Mouse (Mus musculus): ENCODE measurements around the gene Inka1. TPM values are rescaled to one million over a fixed set of nuclear protein-coding genes. Genes with fewer than 3 reads are reported as not detected.
"Not testable (repeated sequence)": the region's sequence is repeated elsewhere in the genome, so short reads cannot be mapped to it uniquely, and the experiment has no call there.

Gene Inka1
- polyA plus RNA-seq (2016; fragmentation: Nextera tagmentation; extraction: Ambion mirVana) = 58.7 and 71.1 TPM in 2 replicates

DNA sequence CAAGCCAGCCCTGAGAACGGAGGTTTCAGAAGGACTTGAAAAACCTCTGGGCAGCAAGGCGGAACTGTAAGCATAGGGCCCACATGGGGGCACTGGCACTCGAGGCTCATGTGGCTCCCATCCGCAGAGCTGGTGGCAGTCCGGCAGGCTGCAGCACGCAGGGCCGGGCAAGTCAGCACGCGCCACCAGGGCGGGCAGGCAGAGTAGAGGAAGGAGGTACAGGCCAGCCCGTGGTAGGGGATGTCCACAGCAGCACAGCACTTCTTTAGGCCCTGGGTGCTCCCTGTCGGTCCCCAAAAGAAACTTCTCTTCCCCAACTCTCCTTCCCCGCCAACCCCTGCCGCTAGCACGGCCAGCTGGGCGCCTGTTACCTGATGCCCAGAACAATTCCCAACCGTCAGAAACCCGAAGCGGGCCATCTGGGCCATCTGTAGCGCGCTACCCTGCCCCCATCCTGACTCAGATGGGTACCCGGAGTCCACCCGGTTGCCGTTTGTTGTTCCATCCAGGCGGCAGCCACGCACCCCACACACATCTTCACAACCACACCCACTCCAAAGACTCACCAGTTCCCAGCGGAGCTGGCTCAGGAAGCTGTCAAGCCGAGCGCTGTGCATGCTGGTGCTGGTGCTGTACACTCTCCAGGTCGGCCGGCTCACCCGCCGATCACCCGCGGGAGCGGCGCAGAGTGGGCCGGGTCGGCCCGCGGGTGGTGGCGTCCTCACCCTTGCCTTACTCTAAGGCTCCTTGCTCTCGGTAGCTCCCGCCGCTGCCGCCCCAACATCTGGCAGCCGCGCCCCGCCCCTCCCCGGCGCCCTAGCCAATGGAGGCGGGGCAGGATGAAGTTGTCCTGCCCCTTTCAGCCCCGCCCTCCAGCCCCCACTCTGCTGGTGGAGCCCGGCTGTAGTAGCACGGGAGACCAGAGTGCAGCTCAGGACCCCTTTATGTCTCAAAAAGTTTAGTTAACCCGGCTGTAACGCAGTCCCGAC is at the start of gene Inka1:
TSS of gene Inka1 (minus strand) at position 749 of the 989 bp plus-strand sequence.
- under 1% methylated on average over 58 of the region's 58 CpGs for WGBS
- no peaks in the 10 kb centered on the region for H3K9me3 ChIP-seq
- H3K36me3 ChIP-seq = peaks cover 5% of the 10 kb centered on the region; the same call in 1 of the 2 replicates
- H3K27ac ChIP-seq = peak within 1 kb of the TSS; percentile 92
- DNase-seq (ENCODE audit: low spot score) = peak; percentile 96
- H3K4me1 ChIP-seq = peaks cover 54% of the 10 kb centered on the region
- no peaks in the 10 kb centered on the region for H3K27me3 ChIP-seq (ENCODE audit: insufficient read depth, poor library complexity, severe bottlenecking)
- peak within 1 kb of the TSS; percentile 86 for H3K4me3 ChIP-seq

DNA sequence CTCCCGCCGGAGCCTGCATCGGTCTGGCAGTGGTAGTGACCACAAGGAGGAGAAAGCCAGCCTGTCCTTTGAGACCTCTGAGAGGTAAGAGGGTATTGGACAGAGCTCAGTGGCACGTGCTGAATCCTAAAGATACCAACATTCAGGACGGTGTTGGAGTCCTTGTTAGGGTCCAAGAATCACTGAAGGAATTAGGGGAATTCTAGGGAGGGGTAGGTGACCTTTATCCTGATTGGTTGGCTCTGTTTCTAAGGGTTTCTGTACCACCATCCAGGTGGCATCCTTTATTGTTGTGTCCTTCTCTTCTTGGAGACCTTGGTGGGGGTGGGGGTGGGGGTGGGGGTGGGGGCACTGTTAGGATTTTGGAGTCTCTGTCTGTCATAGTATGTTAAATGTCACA is 46.4 kb upstream of the Inka1 start:
- 88% methylated on average over 5 of the region's 5 CpGs for WGBS
- Histone ChIP-seq H3K36me3 (peaks cover 69% of the 10 kb centered on the region), H3K4me3 (no peak overlapping the region), H3K9me3 (0 out of 2 replicates have a peak, but pooled peaks cover 2% of the 10 kb centered on the region), H3K27ac (no peak overlapping the region), H3K4me1 (no peaks in the 10 kb centered on the region), H3K27me3 (ENCODE audit: insufficient read depth, poor library complexity, severe bottlenecking) (no peaks in the 10 kb centered on the region)
- DNase-seq (ENCODE audit: low spot score) = no peak

DNA sequence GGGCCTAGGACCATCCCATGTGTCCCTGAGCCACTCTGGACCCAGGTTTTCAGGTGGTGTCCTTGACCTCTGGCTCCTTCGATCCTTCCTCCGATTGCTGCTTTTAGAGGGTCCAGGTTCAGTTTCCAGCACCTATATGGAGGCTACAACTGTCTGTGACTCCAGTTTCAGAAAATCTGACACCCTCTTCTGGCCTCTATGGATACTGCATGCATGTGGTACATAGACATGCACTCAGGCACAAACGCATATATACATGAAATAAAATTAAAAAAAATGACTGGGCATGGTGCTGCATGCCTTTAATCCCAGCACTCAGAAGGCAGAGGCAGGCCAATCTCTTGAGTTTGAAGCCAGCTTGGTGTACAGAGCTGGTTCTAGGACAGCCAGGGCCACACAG is 42.2 kb upstream of the Inka1 start:
- WGBS = 96% methylated on average over 3 of the region's 3 CpGs
- Histone ChIP-seq H3K27ac (no peak overlapping the region), H3K9me3 (0 out of 2 replicates have a peak, but pooled peaks cover 2% of the 10 kb centered on the region), H3K27me3 (ENCODE audit: insufficient read depth, poor library complexity, severe bottlenecking) (no peaks in the 10 kb centered on the region), H3K4me3 (no peak overlapping the region), H3K4me1 (no peaks in the 10 kb centered on the region), H3K36me3 (peaks cover 68% of the 10 kb centered on the region)
- DNase-seq (ENCODE audit: low spot score) = no peak

DNA sequence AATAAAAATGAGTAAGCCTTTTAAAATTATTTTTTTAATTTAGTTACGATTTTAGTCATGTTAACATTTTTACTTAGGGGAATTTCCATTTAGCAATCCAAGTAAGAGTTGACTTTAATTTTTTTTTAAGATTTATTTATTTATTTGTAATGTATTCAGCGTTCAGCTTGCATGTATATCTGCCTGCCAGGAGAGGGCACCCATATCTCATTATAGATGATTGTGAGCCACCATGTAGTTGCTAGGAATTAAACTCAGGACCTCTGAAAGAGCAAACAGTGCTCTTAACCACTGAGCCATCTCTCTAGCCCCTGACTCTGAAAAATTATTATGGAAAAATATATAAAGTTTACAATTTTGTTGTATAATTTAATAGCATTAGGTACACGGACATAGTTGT is 40.9 kb upstream of the Inka1 start:
- Histone ChIP-seq H3K4me3 (no peak overlapping the region), H3K27ac (no peak overlapping the region), H3K36me3 (peaks cover 55% of the 10 kb centered on the region), H3K27me3 (ENCODE audit: insufficient read depth, poor library complexity, severe bottlenecking) (no peaks in the 10 kb centered on the region), H3K9me3 (0 out of 2 replicates have a peak, but pooled peaks cover 2% of the 10 kb centered on the region), H3K4me1 (no peaks in the 10 kb centered on the region)
- 90% methylated on average over 3 of the region's 3 CpGs for WGBS
- DNase-seq (ENCODE audit: low spot score) = no peak

DNA sequence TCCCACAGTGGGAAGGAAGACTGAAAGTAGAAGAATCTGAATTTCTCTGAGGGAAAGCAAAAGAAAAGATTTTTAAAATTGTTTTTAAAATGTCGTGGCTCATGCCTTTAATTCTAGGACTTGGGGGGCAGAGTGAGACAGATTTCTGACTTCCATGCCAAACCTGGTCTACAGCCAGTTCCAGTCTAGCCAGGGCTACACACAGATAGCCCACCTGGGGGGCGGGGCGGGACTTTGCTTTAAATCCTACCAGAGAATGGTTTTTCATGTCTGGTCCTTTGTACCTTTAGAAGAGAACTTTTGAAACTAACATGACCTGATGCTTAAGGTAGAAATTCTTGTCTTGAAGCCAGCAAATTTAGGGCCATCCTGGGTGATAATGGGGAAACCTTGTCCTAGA is 37.5 kb upstream of the Inka1 start:
- Histone ChIP-seq H3K27ac (no peak overlapping the region), H3K36me3 (peaks cover 44% of the 10 kb centered on the region), H3K4me3 (no peak overlapping the region), H3K4me1 (peaks cover 7% of the 10 kb centered on the region; the same call in 1 of the 2 replicates), H3K27me3 (ENCODE audit: insufficient read depth, poor library complexity, severe bottlenecking) (no peaks in the 10 kb centered on the region), H3K9me3 (0 out of 2 replicates have a peak, but pooled peaks cover 2% of the 10 kb centered on the region)
- 90% methylated on average over 3 of the region's 3 CpGs for WGBS
- no peak for DNase-seq (ENCODE audit: low spot score)

DNA sequence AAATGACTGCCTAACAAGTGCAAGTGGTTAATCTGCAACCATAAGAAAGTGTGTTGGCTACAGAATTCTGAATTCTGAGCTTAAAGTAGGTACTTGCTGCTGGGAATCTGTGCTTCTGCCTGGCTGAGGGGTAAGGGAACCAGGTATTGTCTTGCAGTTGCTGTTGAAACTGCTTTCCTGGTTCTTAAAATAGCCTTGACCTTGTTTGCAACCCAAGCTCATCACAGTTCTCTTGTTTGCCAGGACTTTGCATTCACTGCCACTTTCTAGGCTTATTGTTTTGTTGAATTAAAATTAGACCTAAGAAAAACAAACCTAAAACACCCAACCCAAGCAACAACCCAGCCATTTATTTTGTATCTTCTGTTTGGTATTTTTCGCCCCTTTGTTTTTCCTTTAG is 35.1 kb upstream of the Inka1 start:
- Histone ChIP-seq H3K4me1 (peaks cover 7% of the 10 kb centered on the region; the same call in 1 of the 2 replicates), H3K9me3 (no peaks in the 10 kb centered on the region), H3K27me3 (ENCODE audit: insufficient read depth, poor library complexity, severe bottlenecking) (no peaks in the 10 kb centered on the region), H3K4me3 (no peak overlapping the region), H3K36me3 (peaks cover 27% of the 10 kb centered on the region), H3K27ac (peak overlapping the region; percentile 59; the same call in 1 of the 2 replicates)
- 87% methylated on average over 1 of the region's 1 CpGs for WGBS
- DNase-seq (ENCODE audit: low spot score) = no peak

GRCm38 (mm10) chr9:108017127-108017526 is 31.4 kb upstream of the Inka1 start:
- Histone ChIP-seq H3K27ac (no peak overlapping the region), H3K4me3 (no peak overlapping the region), H3K9me3 (no peaks in the 10 kb centered on the region), H3K36me3 (peaks cover 27% of the 10 kb centered on the region), H3K27me3 (ENCODE audit: insufficient read depth, poor library complexity, severe bottlenecking) (no peaks in the 10 kb centered on the region), H3K4me1 (peaks cover 7% of the 10 kb centered on the region; the same call in 1 of the 2 replicates)
- no peak for DNase-seq (ENCODE audit: low spot score)
- WGBS = 85% methylated on average over 3 of the region's 3 CpGs

DNA sequence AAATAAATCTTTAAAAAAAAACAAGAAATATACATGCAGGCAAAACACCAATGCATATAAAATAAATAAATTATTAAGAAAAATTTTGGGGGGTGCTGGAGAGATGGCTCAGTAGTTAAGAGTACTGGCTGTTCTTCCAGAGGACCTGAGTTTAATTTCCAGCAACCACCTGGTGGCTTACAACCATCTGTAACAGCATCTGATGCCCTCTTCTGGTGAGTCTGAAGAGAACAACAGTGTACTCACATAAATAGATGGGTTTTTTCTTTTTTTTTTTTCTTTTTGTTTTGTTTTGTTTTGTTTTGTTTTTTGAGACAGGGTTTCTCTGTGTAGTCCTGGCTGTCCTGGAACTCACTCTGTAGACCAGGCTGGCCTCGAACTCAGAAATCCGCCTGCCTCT is 27.9 kb upstream of the Inka1 start:
- H3K4me3 ChIP-seq; DNase-seq (ENCODE audit: low spot score); H3K27me3 ChIP-seq (ENCODE audit: insufficient read depth, poor library complexity, severe bottlenecking); H3K9me3 ChIP-seq; H3K27ac ChIP-seq; H3K4me1 ChIP-seq: not testable (repeated sequence)
- peaks cover 29% of the 10 kb centered on the region for H3K36me3 ChIP-seq
- WGBS = 95% methylated on average over 2 of the region's 2 CpGs

GRCm38 (mm10) chr9:108010385-108010784 is 24.7 kb upstream of the Inka1 start:
- Histone ChIP-seq H3K4me3 (no peak overlapping the region), H3K27ac (no peak overlapping the region), H3K27me3 (ENCODE audit: insufficient read depth, poor library complexity, severe bottlenecking) (no peaks in the 10 kb centered on the region), H3K9me3 (no peaks in the 10 kb centered on the region), H3K36me3 (peaks cover 24% of the 10 kb centered on the region), H3K4me1 (peaks cover 3% of the 10 kb centered on the region; the same call in 1 of the 2 replicates)
- no peak for DNase-seq (ENCODE audit: low spot score)

- Histone ChIP-seq H3K27ac (no peak overlapping the region), H3K4me3 (no peak overlapping the region), H3K4me1 (peaks cover 23% of the 10 kb centered on the region), H3K36me3 (peaks cover 19% of the 10 kb centered on the region), H3K27me3 (ENCODE audit: insufficient read depth, poor library complexity, severe bottlenecking) (no peaks in the 10 kb centered on the region), H3K9me3 (no peaks in the 10 kb centered on the region)
- 84% methylated on average over 5 of the region's 5 CpGs for WGBS
- DNase-seq (ENCODE audit: low spot score) = no peak
Observed at GRCm38 (mm10) chr9:108008041-108008440, 22.4 kb upstream of the Inka1 start.

- 0 out of 2 replicates have a peak, but pooled peaks cover 9% of the 10 kb centered on the region for H3K36me3 ChIP-seq
- peak overlapping the region; percentile 99 for H3K4me3 ChIP-seq
- no peaks in the 10 kb centered on the region for H3K27me3 ChIP-seq (ENCODE audit: insufficient read depth, poor library complexity, severe bottlenecking)
- WGBS = 31% methylated on average over 8 of the region's 8 CpGs
- no peak for DNase-seq (ENCODE audit: low spot score)
- peak overlapping the region; percentile 98 for H3K27ac ChIP-seq
- H3K9me3 ChIP-seq = no peaks in the 10 kb centered on the region
- H3K4me1 ChIP-seq = peaks cover 29% of the 10 kb centered on the region
Observed at GRCm38 (mm10) chr9:108003531-108003890, 17.8 kb upstream of the Inka1 start.

DNA sequence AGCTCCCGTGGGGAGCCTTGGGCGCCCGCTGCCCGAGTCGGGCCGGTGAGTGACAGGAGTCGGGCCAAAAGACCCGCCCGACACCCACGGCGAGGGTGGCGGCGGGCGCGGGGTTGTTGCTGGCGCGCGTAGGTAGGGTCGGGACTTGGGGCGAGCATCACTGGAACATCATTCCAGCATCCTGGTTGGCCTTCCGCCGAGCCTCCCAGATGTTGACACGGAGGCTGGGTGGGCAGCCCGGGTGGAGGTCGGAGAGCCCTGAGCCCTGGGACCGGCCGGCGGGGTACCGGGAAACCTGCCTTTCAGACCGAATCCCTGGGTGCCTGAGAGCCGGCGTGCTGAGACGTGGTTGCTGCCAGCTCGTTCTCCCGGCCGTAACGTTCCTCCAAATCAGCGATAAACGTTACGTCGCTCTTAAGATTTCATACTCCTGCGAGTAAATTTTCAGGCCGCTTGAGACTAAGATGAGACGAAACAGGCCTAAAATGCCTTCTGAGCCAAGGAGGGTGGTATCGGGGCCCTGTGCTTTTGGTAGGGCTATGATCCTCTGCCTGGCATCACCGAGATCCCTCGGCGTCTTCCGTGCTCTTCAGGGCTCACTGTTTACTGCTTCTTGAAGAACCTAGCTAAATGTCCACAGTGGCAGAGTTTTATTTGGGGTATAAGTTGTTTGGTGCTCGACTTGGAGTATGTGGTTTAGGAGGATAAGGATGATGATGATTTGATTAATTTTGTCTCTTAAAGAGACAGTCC is 17.3 kb upstream of the Inka1 start:
- no peak for DNase-seq (ENCODE audit: low spot score)
- WGBS = under 1% methylated on average over 50 of the region's 50 CpGs
- H3K4me3 ChIP-seq = peak overlapping the region; percentile 99

More for the DNA sequence above, 17.3 kb upstream of the Inka1 start:
- H3K27ac ChIP-seq = peak overlapping the region; percentile 98
- H3K27me3 ChIP-seq (ENCODE audit: insufficient read depth, poor library complexity, severe bottlenecking) = no peaks in the 10 kb centered on the region
- H3K9me3 ChIP-seq = no peaks in the 10 kb centered on the region
- peaks cover 26% of the 10 kb centered on the region for H3K4me1 ChIP-seq
- 0 out of 2 replicates have a peak, but pooled peaks cover 7% of the 10 kb centered on the region for H3K36me3 ChIP-seq
